Mouse (Mus musculus): ENCODE results near the gene Rftn2. TPM values are rescaled to one million over a fixed set of nuclear protein-coding genes. Genes with fewer than 3 reads are reported as not detected.

Rftn2 gene
- polyA plus RNA-seq, 1 experiment from 2014 or later, result 9.2 TPM

DNA sequence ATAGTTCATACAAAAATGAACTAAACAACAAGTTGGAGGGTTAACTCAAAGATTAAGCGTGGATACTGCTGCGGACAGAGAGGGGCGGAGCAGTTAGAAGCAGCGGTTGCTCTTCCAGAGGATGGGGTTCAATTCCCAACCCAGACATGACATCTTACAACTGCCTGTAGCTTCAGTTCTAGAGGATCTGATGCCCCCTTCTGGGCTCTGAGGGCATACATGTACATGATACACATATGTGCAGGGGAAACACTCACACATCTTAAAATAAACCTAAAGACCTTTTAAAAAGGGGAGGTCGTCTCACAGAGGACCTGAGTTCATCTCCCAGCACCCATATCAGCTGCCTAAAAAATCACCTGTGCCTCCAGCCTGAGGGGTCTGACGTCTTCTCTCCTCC lies 40.9 kb downstream of the Rftn2 start:
- Histone ChIP-seq H3K27me3 (ENCODE audit: control insufficient read depth, insufficient read depth, low read length) (no peaks in the 10 kb centered on the region), H3K27ac (replicated peaks in 1 of 2; ENCODE audit: control insufficient read depth in 1 of 2, insufficient read depth in 1 of 2, low read depth in 2 of 2, low read length in 2 of 2) (no peak overlapping the region), H3K4me3 (ENCODE audit: control insufficient read depth in 1 of 2, insufficient read depth in 1 of 2, low read depth in 1 of 2, low read length in 2 of 2) (no peak overlapping the region), H3K4me1 (ENCODE audit: control insufficient read depth in 2 of 2, insufficient read depth in 2 of 2, low read length in 2 of 2) (no peaks in the 10 kb centered on the region; a peak in 1 of 4 replicates), H3K9me3 (ENCODE audit: control insufficient read depth, low read length) (peaks cover 6% of the 10 kb centered on the region; the same call in 1 of the 2 replicates), H3K4me2 (ENCODE audit: low read length) (no peak overlapping the region), H3K36me3 (ENCODE audit: control insufficient read depth, insufficient read depth, low read length) (peaks cover 29% of the 10 kb centered on the region), H3K9ac (ENCODE audit: low read length) (no peak overlapping the region)
- ATAC-seq (ENCODE audit: insufficient number of reproducible peaks, insufficient read depth, low FRiP score, low read depth), result no peak
- WGBS, result 85% methylated on average over 6 of the region's 6 CpGs

DNA sequence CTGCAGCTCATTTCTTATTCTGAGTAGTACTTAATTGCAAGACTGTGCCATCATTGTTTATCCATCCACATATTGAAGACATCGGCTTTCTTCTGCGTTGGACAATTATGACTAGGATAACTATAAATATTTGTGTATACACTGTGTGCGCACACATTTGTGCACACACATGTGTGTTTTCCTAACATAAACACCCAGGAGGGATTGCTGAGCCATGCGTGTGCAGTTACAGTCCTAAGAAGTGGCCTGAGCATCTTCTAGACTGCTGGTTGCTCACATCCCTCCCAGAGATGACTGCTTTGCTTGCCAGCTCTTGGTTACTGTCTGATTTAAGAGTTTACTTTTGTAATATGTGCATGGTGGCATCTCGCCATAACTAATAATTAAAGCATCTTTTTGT lies 44.2 kb downstream of the Rftn2 start:
- no peak overlapping the region for H3K4me2 ChIP-seq (ENCODE audit: low read length)

DNA sequence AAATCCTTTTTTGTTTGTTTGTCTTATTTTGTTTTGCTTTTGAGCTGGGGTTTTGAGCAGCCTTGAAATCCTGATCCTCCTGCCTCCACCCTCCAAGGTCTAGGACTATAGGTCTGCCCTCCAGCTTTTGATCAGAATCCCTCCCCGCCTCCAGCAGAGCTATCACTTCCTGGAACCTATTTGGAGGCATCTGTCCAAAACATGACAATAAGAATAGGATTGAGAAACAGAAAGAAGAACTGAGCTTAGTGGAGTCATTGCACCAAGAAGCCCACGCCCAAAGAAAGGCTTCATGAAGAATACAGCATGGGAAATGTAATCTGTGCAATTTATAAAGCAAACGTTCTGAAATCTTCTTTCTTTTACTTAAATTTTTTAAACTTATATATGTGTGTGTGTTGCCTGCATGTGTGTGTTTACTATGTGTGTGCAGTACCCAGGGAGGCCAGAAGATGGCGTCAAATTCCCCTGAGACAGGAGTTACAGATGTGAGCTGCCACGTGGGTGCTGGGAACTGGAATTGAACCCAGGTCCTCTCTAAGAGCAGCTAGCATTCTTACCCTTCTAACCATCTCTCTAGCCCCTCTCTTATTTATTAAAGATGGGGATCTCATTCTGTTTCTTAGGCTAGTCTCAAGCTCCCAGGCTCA lies 46.5 kb downstream of the Rftn2 start:
- H3K9me3 ChIP-seq (ENCODE audit: control insufficient read depth, low read length), result peaks cover 11% of the 10 kb centered on the region
- no peaks in the 10 kb centered on the region for H3K27me3 ChIP-seq (ENCODE audit: control insufficient read depth, insufficient read depth, low read length)
- WGBS, result 79% methylated on average over 5 of the region's 5 CpGs
- H3K4me2 ChIP-seq (ENCODE audit: low read length), result no peak overlapping the region
- H3K4me1 ChIP-seq (ENCODE audit: control insufficient read depth in 2 of 2, insufficient read depth in 2 of 2, low read length in 2 of 2), result no peaks in the 10 kb centered on the region
- no peak for ATAC-seq (ENCODE audit: insufficient number of reproducible peaks, insufficient read depth, low FRiP score, low read depth)
- no peak overlapping the region for H3K4me3 ChIP-seq (ENCODE audit: control insufficient read depth in 1 of 2, insufficient read depth in 1 of 2, low read depth in 1 of 2, low read length in 2 of 2)
- H3K36me3 ChIP-seq (ENCODE audit: control insufficient read depth, insufficient read depth, low read length), result peaks cover 40% of the 10 kb centered on the region
- H3K9ac ChIP-seq (ENCODE audit: low read length), result no peak overlapping the region
- H3K27ac ChIP-seq (replicated peaks in 1 of 2; ENCODE audit: control insufficient read depth in 1 of 2, insufficient read depth in 1 of 2, low read depth in 2 of 2, low read length in 2 of 2), result no peak overlapping the region

More for the DNA sequence above, 44.2 kb downstream of the Rftn2 start:
- no peak overlapping the region for H3K9ac ChIP-seq (ENCODE audit: low read length)
- WGBS, result 86% methylated on average over 5 of the region's 5 CpGs
- no peaks in the 10 kb centered on the region; a peak in 1 of 4 replicates for H3K4me1 ChIP-seq (ENCODE audit: control insufficient read depth in 2 of 2, insufficient read depth in 2 of 2, low read length in 2 of 2)
- no peaks in the 10 kb centered on the region for H3K27me3 ChIP-seq (ENCODE audit: control insufficient read depth, insufficient read depth, low read length)
- peaks cover 35% of the 10 kb centered on the region for H3K36me3 ChIP-seq (ENCODE audit: control insufficient read depth, insufficient read depth, low read length)
- H3K4me3 ChIP-seq (ENCODE audit: control insufficient read depth in 1 of 2, insufficient read depth in 1 of 2, low read depth in 1 of 2, low read length in 2 of 2), result no peak overlapping the region
- H3K9me3 ChIP-seq (ENCODE audit: control insufficient read depth, low read length), result peaks cover 11% of the 10 kb centered on the region
- ATAC-seq (ENCODE audit: insufficient number of reproducible peaks, insufficient read depth, low FRiP score, low read depth), result no peak
- H3K27ac ChIP-seq (replicated peaks in 1 of 2; ENCODE audit: control insufficient read depth in 1 of 2, insufficient read depth in 1 of 2, low read depth in 2 of 2, low read length in 2 of 2), result no peak overlapping the region

DNA sequence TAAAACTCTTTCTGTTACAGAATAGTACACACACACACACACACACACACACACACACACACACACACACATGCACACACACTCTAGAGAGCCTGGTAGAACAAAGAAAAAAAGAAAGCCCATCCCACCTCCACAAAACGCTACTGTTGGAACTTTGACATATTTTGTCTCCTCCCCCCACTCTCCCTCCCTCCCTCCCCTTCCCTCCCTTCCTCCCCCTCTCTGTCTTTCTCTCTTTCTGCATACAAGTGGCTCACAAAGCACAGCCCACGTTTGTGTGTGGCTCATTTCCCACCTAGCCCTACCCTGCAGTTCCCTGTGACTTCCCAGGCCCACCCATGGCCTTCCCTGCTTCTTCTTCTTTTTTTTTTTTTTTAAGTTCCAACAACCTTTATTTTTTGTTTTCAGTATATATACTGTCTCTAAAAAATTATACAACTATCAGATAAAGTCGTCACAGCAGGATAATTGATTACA lies 52.0 kb downstream of the Rftn2 start:
- Histone ChIP-seq H3K9me3 (ENCODE audit: control insufficient read depth, low read length) (no peaks in the 10 kb centered on the region), H3K4me1 (ENCODE audit: control insufficient read depth in 2 of 2, insufficient read depth in 2 of 2, low read length in 2 of 2) (no peaks in the 10 kb centered on the region), H3K27ac (replicated peaks in 1 of 2; ENCODE audit: control insufficient read depth in 1 of 2, insufficient read depth in 1 of 2, low read depth in 2 of 2, low read length in 2 of 2) (no peak overlapping the region), H3K4me3 (ENCODE audit: control insufficient read depth in 1 of 2, insufficient read depth in 1 of 2, low read depth in 1 of 2, low read length in 2 of 2) (no peak overlapping the region), H3K9ac (ENCODE audit: low read length) (no peak overlapping the region), H3K4me2 (ENCODE audit: low read length) (no peak overlapping the region), H3K36me3 (ENCODE audit: control insufficient read depth, insufficient read depth, low read length) (peaks cover 8% of the 10 kb centered on the region; the same call in 1 of the 2 replicates), H3K27me3 (ENCODE audit: control insufficient read depth, insufficient read depth, low read length) (no peaks in the 10 kb centered on the region)
- ATAC-seq (ENCODE audit: insufficient number of reproducible peaks, insufficient read depth, low FRiP score, low read depth), result no peak
- WGBS, result 31% methylated on average over 3 of the region's 3 CpGs

DNA sequence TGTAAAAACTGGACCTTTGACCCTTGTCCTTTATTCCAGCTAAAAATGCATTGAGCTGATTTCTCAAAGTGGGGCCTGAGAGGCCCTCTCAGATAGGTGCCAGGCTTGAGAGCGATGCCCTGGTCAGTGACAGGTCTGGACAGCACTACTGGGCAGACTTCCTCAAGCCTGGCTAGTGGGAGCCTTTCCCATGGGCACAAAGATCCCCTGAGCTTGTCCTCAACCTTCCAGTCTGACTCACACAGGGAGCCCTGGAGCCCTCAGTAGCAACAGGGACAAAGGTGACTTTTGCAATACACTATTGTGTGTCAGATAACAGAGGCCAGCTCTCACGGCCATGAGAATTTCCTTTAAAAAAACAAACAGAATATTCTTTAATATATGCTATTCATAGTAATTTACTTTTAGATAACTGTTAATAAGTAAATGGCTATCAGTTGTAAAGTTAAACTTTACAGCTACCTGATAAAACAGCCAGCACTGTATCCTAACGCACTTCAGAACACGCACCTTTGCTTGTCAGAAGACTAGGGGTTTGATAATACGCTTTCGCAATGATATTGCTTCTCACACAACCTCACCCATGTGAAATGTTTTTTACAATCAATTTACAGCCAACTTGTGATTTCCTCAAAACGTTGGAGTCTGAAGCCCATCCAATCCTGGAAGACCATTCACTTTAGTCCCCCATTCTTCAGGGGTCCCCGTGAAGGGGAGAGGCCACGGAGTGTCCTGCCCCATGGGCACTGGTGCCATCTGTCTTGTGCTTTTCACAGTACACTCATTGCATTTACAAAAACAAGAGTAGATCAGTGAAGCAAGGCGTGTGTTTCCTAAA lies 52.6 kb downstream of the Rftn2 start:
- Histone ChIP-seq H3K27me3 (ENCODE audit: control insufficient read depth, insufficient read depth, low read length) (no peaks in the 10 kb centered on the region), H3K27ac (replicated peaks in 1 of 2; ENCODE audit: control insufficient read depth in 1 of 2, insufficient read depth in 1 of 2, low read depth in 2 of 2, low read length in 2 of 2) (no peak overlapping the region), H3K36me3 (ENCODE audit: control insufficient read depth, insufficient read depth, low read length) (peaks cover 11% of the 10 kb centered on the region; the same call in 1 of the 2 replicates), H3K9ac (ENCODE audit: low read length) (no peak overlapping the region), H3K4me2 (ENCODE audit: low read length) (no peak overlapping the region), H3K9me3 (ENCODE audit: control insufficient read depth, low read length) (peaks cover 4% of the 10 kb centered on the region), H3K4me1 (ENCODE audit: control insufficient read depth in 2 of 2, insufficient read depth in 2 of 2, low read length in 2 of 2) (no peaks in the 10 kb centered on the region), H3K4me3 (ENCODE audit: control insufficient read depth in 1 of 2, insufficient read depth in 1 of 2, low read depth in 1 of 2, low read length in 2 of 2) (no peak overlapping the region)
- no peak for ATAC-seq (ENCODE audit: insufficient number of reproducible peaks, insufficient read depth, low FRiP score, low read depth)
- WGBS, result 79% methylated on average over 10 of the region's 10 CpGs

DNA sequence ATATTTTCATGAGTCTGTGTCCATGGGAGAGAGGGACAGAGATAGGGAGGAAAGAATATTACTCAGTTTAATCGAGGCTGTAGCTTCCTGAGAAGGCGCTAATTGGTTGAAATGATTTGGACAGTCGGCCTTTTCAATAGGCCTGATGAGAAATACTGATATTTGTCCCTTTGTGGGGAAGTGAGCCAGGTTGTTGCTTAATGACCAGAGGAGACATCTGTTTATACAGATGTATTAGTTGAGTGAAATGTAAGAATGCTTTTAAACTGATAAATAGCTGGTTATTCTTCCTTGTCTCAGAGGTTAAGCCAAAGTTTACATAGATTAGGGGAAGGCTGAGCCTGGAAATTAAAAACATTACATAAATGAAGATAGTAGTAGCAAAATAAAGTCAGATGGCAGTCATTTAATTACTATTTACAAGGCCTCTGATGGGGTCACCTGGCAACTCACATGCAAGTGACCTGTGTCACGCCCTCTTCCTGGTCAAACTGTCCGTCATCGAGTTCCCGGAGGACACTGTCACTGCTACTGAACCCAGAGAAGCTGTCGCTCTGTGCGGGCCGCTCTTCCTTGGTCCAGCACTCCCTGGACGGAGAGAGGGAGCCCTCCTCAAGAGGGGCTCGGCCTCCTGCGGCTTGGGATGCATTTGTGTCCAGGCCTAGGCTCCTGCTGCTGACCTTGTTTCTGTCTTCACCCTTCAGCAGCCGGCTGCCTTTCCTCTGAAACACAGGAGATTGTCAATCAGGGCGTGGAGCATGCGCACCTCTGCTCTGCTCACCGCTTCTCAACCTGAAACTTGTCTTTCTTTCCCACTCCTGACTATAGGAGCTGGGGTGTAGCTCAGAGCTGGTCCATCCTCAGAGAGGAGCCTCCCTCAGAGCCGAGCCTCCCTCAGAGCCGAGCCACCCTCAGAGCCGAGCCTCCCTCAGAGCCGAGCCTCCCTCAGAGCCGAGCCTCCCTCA lies 54.9 kb downstream of the Rftn2 start:
- Histone ChIP-seq H3K9ac (ENCODE audit: low read length) (peak overlapping the region; percentile 50; the same call in 1 of the 2 replicates), H3K27ac (replicated peaks in 1 of 2; ENCODE audit: control insufficient read depth in 1 of 2, insufficient read depth in 1 of 2, low read depth in 2 of 2, low read length in 2 of 2) (0 out of 4 replicates have a peak overlapping the region, but pooled peaks of 1 of the 2 experiments have one; percentile 19), H3K4me2 (ENCODE audit: low read length) (peak overlapping the region; percentile 48), H3K4me1 (ENCODE audit: control insufficient read depth in 2 of 2, insufficient read depth in 2 of 2, low read length in 2 of 2) (no peaks in the 10 kb centered on the region), H3K4me3 (ENCODE audit: control insufficient read depth in 1 of 2, insufficient read depth in 1 of 2, low read depth in 1 of 2, low read length in 2 of 2) (peak overlapping the region; percentile 19 to 28; a peak in 3 of 4 replicates), H3K27me3 (ENCODE audit: control insufficient read depth, insufficient read depth, low read length) (no peaks in the 10 kb centered on the region), H3K9me3 (ENCODE audit: control insufficient read depth, low read length) (peaks cover 4% of the 10 kb centered on the region), H3K36me3 (ENCODE audit: control insufficient read depth, insufficient read depth, low read length) (peaks cover 16% of the 10 kb centered on the region; the same call in 1 of the 2 replicates)
- 57% methylated on average over 22 of the region's 22 CpGs for WGBS
- ATAC-seq (ENCODE audit: insufficient number of reproducible peaks, insufficient read depth, low FRiP score, low read depth), result no peak

DNA sequence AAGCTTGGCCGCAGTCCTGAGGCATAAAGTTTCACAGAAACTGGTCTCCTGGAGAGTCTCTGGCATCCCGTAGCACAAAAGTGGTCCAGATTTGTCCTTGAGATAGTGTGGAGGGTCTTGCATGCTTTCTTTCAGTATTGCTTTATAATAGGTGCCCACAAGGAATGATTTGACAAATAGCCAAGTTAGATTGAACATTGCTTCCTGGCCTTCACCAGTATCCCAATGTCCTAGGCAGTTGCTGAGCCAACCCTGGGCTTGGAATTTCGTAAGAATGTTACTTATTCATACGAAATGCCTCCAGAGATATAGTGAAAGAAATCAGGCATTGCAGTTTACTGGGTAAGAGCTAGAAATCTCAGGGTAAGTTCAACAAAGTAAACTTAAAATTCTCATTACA lies 58.0 kb downstream of the Rftn2 start:
- ATAC-seq (ENCODE audit: insufficient number of reproducible peaks, insufficient read depth, low FRiP score, low read depth), result no peak
- Histone ChIP-seq H3K27me3 (ENCODE audit: control insufficient read depth, insufficient read depth, low read length) (no peaks in the 10 kb centered on the region), H3K27ac (replicated peaks in 1 of 2; ENCODE audit: control insufficient read depth in 1 of 2, insufficient read depth in 1 of 2, low read depth in 2 of 2, low read length in 2 of 2) (no peak overlapping the region), H3K4me2 (ENCODE audit: low read length) (no peak overlapping the region), H3K9me3 (ENCODE audit: control insufficient read depth, low read length) (peaks cover 4% of the 10 kb centered on the region), H3K9ac (ENCODE audit: low read length) (no peak overlapping the region), H3K4me3 (ENCODE audit: control insufficient read depth in 1 of 2, insufficient read depth in 1 of 2, low read depth in 1 of 2, low read length in 2 of 2) (no peak overlapping the region), H3K4me1 (ENCODE audit: control insufficient read depth in 2 of 2, insufficient read depth in 2 of 2, low read length in 2 of 2) (no peaks in the 10 kb centered on the region), H3K36me3 (ENCODE audit: control insufficient read depth, insufficient read depth, low read length) (peaks cover 10% of the 10 kb centered on the region; the same call in 1 of the 2 replicates)
- 84% methylated on average over 4 of the region's 4 CpGs for WGBS
